In the genomic region with DNA sequence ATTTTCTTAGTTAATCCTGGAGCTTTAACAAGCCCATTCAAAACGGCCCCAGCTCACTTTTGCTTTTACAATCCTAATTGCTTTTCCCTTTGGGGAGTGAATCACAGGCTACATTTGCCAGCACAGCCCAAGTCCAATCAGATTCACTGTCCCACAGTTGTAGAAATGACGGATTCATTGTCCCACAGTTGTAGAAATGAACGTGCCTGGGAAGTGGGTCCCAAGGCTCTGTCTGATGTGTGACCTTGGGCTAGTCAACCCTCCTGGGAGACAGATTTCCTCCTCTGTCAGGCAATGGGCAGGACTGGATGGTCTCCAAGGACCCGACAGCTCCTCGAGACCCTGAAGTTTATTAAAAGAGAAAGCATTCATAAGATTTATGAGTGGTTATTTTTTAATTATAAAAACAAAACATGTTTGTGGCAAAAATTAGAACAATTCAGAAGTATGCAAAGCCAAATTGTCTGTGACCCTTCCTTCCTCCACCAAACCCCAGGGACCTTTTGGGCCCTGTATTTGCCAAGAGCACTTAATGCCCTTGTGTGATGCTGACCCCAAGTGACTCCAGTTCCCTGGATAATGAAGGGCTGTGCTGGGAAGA, we compare ENCODE assay signal across 13 mouse cellular contexts.
DNase-seq lines count a peak whose midpoint lies in the region; ATAC-seq and TF ChIP-seq lines count a peak whose summit lies in the region.
"Had no signal": no experiment of that assay in that cellular context is flagged by ENCODE, and none has a peak within 500 bp of the region (broad histone marks: within the 10 kb centered on the region; RNA-seq: fewer than 3 reads in every experiment).

No protein-coding gene starts in this region.

- ATAC-seq in intestine, embryonic 16.5 days: no peak
- ATAC-seq: hindbrain, postnatal 0 days; midbrain, embryonic 16.5 days had no signal

- no peaks in the 10 kb centered on the region for H3K27me3 ChIP-seq in E14TG2a.4 (ENCODE audit: insufficient read depth, low read length)
- H3K27me3 ChIP-seq in intestine, embryonic 16.5 days (replicated peaks; ENCODE audit: control insufficient read depth, insufficient read depth, low read length): no peaks in the 10 kb centered on the region
- H3K27me3 ChIP-seq in hindbrain, embryonic 10.5 days (ENCODE audit: insufficient read depth, poor library complexity, severe bottlenecking): no peaks in the 10 kb centered on the region
- H3K27me3 ChIP-seq: limb, embryonic 15.5 days; neural tube, embryonic 15.5 days had no signal

- no peak overlapping the region for H3K27ac ChIP-seq in intestine, embryonic 16.5 days (ENCODE audit: low read length)
- no peak overlapping the region for H3K27ac ChIP-seq in hindbrain, embryonic 10.5 days
- H3K27ac ChIP-seq: hindbrain, postnatal 0 days; limb, embryonic 15.5 days; neural tube, embryonic 15.5 days had no signal

- WGBS in intestine, embryonic 16.5 days: 53% methylated on average over 5 of the region's 5 CpGs
- WGBS in hindbrain, embryonic 10.5 days: 64% methylated on average over 5 of the region's 5 CpGs

- intact Hi-C loops in heart, postnatal 36 days (cut with DNase I): loop anchor here (2.0 kb wide), 1 partner anchor 92 kb away; no protein-coding TSS in a partner anchor

- TF ChIP-seq CTCF in E14TG2a.4 (conservative IDR thresholded peaks at IDR 0.05; ENCODE audit: low read length): no peak

- H3K9me3 ChIP-seq in E14TG2a.4 (ENCODE audit: low read length): peaks cover 11% of the 10 kb centered on the region
- no peaks in the 10 kb centered on the region for H3K9me3 ChIP-seq in intestine, embryonic 16.5 days (ENCODE audit: control insufficient read depth, low read length)
- no peaks in the 10 kb centered on the region for H3K9me3 ChIP-seq in hindbrain, embryonic 10.5 days
- H3K9me3 ChIP-seq: limb, embryonic 15.5 days; neural tube, embryonic 15.5 days had no signal

- H3K4me1 ChIP-seq in E14TG2a.4 (replicated peaks; ENCODE audit: low read depth, low read length): peaks cover 74% of the 10 kb centered on the region
- peaks cover 3% of the 10 kb centered on the region; the same call in 1 of the 2 replicates for H3K4me1 ChIP-seq in intestine, embryonic 16.5 days (ENCODE audit: control insufficient read depth, insufficient read depth, low read length)
- H3K4me1 ChIP-seq in hindbrain, embryonic 10.5 days (replicated peaks): peaks cover 9% of the 10 kb centered on the region; the same call in 1 of the 2 replicates

- H3K4me3 ChIP-seq in E14TG2a.4 (replicated peaks; ENCODE audit: low read length): peak overlapping the region; percentile 49
- no peak overlapping the region for H3K4me3 ChIP-seq in intestine, embryonic 16.5 days (ENCODE audit: low read length)
- H3K4me3 ChIP-seq in hindbrain, embryonic 10.5 days: no peak overlapping the region
- H3K4me3 ChIP-seq: limb, embryonic 15.5 days; neural tube, embryonic 15.5 days had no signal

- H3K9ac ChIP-seq in intestine, embryonic 16.5 days (ENCODE audit: low read depth, low read length): no peak overlapping the region
- H3K9ac ChIP-seq: limb, embryonic 15.5 days; neural tube, embryonic 15.5 days had no signal

- H3K4me2 ChIP-seq in intestine, embryonic 16.5 days (ENCODE audit: low read depth, low read length): no peak overlapping the region
- H3K4me2 ChIP-seq: limb, embryonic 15.5 days; neural tube, embryonic 15.5 days had no signal

- peak; percentile 25 for DNase-seq in 3T3-L1 (ENCODE audit: low read depth, low spot score)
- peak; percentile 48 to 56 for DNase-seq in adrenal gland, postnatal 36 days
- DNase-seq in heart, postnatal 36 days: peak; percentile 20 to 47
- DNase-seq in urinary bladder, postnatal 4 days (ENCODE audit: low spot score in 2 of 2): no peak
- no peak for DNase-seq in hindbrain, embryonic 10.5 days (ENCODE audit: low spot score)
- no peak for DNase-seq in spleen, postnatal 36 days (ENCODE audit: low spot score in 2 of 2)
- DNase-seq: lung, postnatal 10 days had no signal

- peaks cover 21% of the 10 kb centered on the region for H3K36me3 ChIP-seq in E14TG2a.4 (ENCODE audit: insufficient read depth, low read length)
- no peaks in the 10 kb centered on the region for H3K36me3 ChIP-seq in intestine, embryonic 16.5 days (ENCODE audit: control insufficient read depth, insufficient read depth, low read length)
- H3K36me3 ChIP-seq in hindbrain, embryonic 10.5 days: no peaks in the 10 kb centered on the region
- H3K36me3 ChIP-seq: limb, embryonic 15.5 days; neural tube, embryonic 15.5 days had no signal

Comparison
In these comparisons a context has a peak if more than half of its experiments do, and no peak if none do; other contexts are left out.
1. DNase-seq: peak in 3T3-L1 (single experiment), adrenal gland, postnatal 36 days (2 of 2) and heart, postnatal 36 days (2 of 2); none in urinary bladder, postnatal 4 days (0 of 2), hindbrain, embryonic 10.5 days (single experiment) and spleen, postnatal 36 days (0 of 2).